Mouse (Mus musculus): ENCODE results near the gene Cc2d1a. TPM values are rescaled to one million over a fixed set of nuclear protein-coding genes. Genes with fewer than 3 reads are reported as not detected.

Gene Cc2d1a
- total RNA-seq (2021), result 31.4 and 34.9 TPM in 2 replicates
- long read RNA-seq, transcript Cc2d1a-201 (29 exons, 3,471 nt), result major isoform, 11 of 39 reads
- long read RNA-seq, partial matches to known transcripts, result 17 of 39 reads
- long read RNA-seq, other reads (novel, unspliced or antisense), result 11 of 39 reads

DNA sequence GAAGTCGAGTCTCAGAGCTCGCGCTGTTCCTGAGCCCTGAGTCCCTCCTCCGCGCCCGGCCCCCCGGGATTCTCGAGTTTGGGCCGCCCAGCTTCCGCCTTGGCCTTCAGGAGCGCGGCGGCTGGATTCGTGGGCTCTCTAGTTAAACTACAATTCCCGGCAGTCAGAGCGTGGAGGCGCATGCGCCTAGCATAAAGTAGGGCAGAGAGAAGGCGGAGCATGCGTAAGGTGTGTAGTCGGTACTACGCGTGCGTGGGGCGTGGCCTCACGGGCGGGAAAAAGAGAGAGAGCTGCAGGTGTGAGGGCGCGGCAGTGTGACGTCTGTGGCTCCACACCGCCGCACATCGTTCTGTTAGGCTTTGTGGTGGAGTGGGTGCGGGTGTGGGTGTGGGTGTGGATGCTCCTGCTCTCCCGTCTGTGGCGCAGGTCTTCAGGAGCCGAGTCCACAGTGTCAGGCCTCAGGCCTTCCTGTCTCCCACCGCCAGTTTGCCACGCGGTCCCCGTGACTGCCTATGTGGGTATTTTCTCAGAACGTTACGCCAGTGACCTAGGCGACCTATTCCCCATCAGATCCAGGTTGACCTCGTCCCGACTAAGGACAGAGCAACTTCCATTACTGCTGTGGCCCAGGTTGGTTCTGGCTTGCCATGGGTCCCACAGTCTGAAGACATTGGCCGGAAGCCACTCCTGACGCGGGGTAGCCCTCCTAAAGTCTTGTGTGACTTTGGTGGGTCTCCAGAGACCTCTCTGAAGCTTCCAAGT is at the start of gene Cc2d1a, which contains the start of gene 4930432K21Rik:
Gene Cc2d1a, minus strand, starts transcription at position 168 of the 762 bp plus-strand sequence.
Gene 4930432K21Rik, plus strand, starts transcription at position 257 of the 762 bp plus-strand sequence.
- peak; percentile 92 for DNase-seq

DNA sequence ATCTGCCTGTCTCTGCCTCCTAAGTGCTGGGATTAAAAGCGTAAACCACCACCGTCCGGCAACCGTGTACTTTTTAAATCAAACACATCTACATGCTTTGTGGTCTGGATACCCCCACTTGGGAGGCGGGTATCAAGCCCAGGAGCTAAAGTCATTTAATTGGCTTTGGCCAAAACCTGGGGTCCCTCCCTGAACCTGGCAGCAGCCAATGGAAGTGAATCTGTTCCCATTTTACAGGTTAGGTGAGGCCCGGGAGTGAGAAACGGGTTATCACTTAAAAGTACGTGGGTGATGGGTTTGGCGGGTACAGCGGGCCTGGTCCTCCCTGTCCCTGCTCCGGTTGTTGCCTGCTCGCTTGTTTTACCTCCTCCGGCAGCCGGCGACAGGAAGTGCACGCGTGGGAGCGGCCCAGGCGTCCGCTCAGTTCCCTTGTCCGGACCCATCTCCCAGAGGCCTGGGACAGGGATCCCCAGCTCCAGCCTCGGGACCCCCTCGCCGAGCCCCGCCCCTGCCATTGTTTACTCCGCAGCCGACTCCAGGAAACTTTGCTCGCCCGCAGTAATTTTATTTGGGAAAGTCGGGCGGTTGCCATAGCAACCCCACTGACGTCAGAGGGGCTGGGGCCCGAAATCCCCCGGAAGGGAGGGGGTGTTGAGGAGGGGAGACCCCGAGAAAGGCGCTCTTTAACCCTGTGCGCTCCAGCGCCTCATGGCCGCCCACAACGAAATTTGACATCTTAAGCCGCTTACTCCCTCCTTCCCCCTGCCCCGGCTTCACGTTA is 49.6 kb upstream of the Cc2d1a start:
- peak; percentile 78 for DNase-seq

DNA sequence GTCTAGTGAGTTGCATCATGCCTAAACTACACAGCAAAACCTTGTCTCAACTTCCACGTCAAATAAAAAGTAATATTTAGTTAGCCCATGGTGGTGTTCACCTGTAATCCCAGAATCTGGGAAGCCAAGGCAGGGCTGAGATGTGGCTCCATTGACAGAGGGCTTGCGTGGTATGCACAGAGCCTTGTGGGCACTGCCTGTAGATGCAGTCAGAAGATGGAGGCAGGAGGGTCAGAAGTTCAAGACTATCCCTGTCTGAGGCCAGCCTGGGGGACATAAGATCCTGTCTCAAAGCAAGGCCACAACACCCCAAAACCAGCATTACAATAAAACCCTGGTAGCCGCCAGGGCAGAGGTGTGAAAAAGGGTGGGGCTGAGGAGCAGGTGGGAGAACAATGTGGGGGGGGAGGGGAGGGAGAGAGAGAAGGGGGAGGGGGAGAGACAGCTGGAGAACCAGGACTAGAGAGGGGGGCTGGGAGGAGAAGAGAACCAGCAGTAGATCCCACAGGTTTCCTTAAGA is 46.5 kb upstream of the Cc2d1a start:
- DNase-seq, result no peak

DNA sequence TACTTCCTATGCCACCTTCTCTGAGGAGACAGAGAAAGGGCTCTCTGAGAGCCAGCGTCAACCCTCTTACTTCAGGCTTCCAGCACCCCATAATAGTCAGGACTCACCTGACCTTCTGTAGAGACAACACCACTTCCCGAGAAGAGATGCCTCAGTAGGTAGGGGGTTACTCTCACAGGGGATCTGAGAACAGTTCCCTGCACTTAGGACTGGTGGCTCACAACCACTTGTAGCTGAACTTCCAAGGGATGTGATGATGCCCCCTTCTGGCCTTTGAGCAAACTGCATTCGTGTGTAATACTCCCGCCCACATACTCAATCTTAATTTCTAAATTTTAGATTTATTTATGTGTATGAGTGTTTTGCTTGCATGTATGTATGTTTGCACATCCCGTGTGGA is 45.8 kb upstream of the Cc2d1a start:
- no peak for DNase-seq

DNA sequence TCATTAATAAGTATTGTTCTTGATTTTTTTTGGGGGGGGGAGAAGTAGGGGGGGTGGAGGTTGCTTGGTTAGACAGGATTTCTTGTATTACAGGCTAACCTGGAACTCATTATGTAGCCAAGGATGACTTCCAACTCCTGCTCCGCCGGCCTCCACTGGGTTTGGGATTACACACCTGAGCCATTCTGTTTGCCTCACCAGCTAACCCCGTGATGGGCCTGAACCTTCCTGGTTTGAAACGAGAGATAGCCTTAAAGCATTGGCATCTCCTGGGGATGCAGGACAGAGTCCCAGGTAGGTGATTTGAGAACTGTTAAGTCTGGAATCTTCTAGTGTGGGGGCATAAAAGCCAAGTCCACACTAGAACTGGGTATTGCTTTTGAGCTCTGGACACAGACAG is 45.4 kb upstream of the Cc2d1a start:
- DNase-seq, result no peak

DNA sequence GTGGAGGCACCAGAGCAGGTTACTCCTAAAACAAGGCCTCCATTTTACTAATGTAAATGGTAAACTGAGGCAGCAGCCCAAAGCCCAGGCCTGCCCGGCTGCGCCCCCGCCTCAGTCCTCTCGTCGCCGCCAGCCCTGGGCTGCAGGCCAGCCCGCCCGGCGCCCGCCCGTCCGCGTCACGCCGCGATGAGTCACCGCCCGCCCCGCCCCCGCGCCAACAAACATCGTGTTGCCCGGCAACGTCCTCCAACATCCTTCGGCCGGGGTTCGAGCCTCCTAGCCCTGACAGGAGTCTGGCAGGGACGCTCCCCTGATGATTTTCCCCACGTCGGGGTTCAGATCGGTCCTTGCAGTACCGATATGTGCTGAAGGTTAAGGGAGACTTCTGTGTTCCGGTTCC is 44.8 kb upstream of the Cc2d1a start:
- peak; percentile 93 for DNase-seq

DNA sequence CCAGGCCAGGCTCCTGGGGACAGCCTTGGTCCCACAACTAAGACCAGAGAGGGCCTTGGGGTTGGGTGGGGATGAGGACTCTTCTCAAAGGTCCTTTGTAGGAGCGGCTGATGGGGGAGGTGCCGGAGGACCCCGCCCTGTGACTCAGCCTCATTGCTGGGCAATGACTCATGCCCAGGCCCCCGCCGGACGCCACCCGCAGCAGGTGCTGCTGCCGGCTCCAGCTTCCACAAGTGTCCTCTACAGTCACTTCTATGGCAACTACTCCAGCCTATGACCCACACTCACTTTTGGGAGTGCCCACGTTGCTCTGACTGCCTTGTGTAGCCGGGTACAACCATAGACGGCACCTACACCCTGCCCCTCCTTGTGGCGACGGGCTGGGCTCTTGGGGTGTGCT is 44.3 kb upstream of the Cc2d1a start:
- DNase-seq, result peak; percentile 81

DNA sequence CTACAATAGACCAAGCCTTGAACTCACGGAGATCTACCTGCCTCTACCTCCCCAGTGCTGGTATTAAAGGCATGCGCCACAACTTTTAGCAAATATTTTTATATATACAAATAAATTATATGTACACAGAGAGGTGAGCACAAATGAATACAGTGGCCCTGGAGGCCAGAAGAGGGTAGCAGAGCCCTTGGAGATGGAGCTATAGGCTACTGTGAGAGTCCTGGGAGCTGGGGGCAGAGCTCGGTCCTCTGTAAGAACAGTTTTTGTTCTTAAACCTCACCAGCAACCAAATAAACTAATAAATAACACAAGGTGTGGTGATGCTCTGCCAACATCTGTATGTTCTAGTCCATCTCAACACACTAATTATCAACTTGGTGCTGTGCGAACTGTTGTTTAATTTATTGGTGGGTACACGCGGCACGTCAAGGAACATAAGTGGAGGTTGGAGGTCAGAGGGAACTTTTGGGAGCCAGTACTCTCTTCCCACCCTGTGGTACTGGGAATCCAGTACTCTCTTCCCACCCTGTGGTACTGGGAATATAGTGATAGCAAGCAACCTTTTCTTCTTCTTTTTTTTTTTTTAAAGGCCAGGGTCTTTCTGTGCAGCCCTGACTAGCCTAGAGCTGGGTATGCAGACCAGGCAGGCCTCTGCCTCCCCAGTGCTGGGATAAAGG is 42.6 kb upstream of the Cc2d1a start:
- no peak for DNase-seq

DNA sequence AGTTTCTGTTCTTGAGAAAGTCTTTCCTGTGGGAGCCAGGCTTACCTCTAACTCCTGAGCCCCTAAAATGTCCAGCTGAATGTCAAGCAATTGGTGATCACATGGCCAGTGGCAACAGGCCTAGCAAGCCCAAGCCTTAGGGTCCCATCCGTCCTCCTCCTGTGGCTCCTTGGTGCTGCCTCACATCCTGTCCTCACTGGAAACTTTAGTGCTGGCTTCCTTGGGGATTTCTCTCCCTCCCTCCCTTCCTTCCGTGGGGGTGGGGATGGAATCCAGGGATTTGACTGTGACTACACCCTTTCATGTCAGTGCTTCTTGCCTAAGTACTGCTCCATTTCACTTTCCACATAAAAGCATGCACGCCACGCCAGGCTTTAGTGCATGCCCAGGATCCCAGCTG is 41.9 kb upstream of the Cc2d1a start:
- DNase-seq, result no peak

DNA sequence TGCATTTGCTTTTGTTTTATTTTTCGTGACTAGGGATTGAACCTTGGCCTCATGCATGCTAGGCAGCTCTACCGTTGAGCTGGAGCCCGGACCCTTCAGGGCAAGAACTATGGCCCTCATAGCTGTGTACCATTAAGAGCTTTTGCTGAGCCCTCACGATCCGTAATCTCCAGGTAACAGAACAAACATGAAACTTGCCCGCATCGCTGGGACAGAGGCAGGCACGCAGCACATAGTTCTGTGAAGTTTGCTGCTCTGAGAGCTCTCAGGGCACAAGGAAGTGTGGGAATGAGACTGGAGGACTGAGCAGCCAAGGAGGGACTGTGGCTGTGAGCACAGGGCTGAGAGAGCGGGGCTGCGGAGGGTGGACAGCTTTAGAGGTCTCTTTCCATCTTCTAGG is 40.9 kb upstream of the Cc2d1a start:
- DNase-seq, result no peak

DNA sequence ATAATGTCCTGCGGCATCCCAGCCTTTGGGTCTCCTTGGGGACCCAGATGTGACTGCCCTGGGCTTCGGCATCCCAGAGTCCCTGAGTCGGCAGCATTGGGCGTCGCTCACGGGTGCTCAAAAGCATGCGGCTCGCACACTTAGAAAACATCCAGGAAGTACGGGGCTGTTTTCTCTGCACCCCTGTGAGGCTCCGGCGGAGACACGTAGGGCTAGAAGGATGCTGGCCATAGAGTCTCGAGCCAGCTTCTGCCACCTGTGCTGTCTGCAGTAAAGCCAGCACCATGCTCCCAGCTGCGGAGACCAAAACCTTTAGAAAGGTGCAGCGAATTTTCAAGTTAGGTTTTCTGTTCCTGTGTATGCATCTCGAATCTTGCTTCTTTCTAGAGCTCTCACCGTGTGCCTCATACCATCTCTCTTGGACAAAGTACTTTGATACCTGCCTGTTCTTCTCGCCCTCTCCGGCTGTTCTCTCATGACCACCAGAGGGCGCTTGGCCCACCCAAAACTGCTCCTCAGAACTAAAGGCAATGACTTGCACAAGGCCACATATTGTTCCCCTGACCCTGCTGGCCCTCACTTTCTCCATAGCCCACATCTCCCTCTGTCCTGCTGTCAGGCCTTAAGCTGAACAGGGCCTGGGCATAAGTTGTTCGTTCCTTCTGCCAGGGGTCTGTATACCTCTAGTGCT is 39.5 kb upstream of the Cc2d1a start:
- DNase-seq, result no peak

DNA sequence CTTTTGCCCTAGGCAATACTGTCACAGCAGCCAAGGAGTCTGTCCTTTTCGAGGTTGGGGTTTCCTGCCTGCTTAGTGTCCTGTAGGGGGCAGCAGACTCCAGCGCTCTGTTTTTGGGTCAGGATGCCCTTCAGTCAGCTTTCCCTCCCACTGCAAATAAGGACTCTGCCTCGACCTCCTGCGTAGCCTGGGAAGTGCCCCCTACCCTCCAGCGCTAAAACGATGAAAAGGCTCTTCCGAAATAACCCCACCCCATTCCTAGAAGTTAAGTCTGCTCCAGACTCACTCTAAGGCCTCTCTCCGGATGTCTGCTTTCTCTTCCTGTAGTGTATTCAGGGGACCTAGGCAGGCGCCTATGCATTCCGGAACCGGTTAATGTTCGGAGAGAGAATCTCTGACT is 38.8 kb upstream of the Cc2d1a start:
- DNase-seq, result peak; percentile 67

DNA sequence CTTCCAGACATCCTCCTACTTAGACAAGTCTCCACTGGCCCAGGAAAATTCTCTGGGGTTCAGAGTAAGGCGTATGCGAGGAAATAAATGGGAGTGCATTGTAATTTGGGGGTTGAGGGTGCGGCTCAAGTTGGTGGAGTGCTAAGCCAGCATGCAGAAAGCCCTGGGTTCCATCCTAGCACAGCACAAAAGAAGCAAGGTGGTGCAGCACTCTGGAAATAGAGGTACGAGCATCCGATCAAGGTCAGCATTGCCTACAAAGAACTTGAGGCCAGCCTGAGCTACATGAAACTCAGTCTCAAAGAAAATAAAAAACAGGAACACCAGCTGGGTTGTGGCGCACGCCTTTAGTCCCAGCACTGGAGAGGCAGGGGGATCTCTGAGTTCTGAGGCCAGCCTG is 37.4 kb upstream of the Cc2d1a start, which contains the start of gene Nanos3:
Gene Nanos3, minus strand, starts transcription at position 101 of the 400 bp plus-strand sequence.
- DNase-seq, result no peak

DNA sequence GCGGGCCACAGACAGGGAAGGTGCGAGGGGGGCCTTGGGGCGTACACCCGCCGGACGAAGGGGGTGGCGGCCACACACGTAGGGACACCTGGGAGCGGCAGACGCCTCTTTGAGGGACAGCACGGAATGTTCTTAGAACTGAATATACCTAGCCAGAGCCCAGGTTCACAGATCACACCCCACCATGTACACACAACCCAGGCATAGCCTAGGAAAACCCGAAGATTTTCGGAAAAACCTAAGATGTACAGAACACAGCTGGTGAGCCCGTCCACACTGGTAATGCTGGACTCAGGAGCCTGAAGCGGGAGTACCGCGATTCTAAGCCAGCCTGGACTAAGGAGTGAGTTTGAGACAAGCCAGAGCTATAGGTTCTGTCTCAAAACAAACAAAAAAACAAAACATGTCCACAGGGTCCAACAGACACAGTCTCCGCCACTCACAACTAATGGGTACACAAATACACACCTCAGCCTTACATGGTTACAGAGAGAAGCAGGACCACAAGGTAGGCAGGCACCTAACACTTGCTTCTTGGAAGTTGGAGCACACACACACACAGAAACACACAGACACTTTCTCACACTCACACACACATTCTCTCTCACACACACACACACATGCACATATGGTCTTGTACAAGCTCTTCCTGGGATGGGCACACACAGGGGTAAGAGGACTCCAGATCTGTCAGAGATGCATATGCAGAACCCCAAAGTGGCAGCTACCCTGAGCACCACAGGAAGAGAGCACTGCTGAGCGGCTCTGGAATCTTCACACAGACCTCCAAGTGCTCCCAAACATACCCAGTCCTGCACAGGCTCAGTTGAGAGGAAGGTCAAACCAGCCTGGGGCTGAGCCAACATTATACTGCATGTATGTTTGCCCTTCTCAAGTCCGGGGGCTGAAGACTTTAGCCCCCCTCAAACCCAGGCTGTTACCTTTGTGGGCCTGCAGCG is 36.6 kb upstream of the Cc2d1a start:
- DNase-seq, result no peak

DNA sequence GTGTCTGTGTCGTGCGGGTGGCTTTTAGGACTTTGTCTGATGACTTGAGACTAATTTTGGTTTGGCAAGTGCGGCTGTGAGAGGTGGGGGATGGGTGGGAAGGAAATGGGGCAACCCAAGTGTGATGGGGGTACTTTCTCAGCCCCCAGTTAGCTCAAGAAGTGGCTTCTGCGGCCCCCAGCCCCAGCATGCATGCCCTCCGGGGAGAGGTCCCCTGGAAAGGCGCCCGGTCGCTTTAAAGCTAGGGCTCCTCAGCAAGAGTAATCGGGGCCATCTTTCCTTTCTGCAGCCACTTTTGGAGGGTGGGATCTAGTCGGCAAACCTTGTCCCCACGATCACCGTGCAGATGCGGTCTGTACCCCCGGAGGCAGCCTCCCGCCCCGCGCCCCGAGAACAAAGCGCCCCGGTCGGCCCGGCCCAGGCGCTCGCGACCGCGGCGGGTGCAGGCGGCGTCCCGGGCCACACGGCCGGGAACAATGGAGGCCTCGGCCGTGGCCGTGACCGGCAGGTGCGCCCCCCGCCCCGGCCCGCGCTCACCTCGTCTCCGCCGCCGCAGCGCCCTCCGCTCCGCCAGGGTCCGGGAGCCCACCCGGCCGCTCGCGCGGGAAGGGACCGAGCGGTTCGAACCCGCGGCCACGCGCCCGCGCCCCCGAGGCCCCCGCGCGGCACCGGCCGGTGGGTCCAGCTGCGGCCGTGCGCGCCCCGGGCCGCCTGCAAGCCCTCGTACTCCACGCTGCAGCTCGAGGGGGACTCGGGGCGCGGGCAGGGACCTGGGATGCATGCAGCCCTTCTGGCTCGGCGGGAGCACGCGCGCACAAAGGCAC is 35.7 kb upstream of the Cc2d1a start:
- DNase-seq, result no peak

DNA sequence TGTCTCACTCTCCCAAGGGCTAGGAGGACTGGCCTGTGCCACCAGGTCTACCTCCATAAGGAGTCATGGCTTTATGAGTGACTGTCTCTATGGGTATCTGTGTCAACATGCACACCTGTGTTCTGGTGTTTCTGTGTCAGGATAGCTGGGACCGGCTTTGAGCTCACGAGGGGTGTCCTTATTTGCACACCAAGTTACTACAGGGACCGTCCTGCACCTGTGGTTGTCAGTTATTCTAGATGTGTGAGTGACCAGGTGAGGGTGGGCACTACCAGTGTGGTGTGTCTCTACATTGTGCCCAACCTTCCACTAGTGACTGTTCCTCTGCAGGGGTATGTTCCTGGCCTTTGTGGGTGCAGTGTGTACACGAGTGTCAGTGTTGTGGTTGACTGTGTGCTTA is 35.1 kb upstream of the Cc2d1a start:
- DNase-seq, result no peak

DNA sequence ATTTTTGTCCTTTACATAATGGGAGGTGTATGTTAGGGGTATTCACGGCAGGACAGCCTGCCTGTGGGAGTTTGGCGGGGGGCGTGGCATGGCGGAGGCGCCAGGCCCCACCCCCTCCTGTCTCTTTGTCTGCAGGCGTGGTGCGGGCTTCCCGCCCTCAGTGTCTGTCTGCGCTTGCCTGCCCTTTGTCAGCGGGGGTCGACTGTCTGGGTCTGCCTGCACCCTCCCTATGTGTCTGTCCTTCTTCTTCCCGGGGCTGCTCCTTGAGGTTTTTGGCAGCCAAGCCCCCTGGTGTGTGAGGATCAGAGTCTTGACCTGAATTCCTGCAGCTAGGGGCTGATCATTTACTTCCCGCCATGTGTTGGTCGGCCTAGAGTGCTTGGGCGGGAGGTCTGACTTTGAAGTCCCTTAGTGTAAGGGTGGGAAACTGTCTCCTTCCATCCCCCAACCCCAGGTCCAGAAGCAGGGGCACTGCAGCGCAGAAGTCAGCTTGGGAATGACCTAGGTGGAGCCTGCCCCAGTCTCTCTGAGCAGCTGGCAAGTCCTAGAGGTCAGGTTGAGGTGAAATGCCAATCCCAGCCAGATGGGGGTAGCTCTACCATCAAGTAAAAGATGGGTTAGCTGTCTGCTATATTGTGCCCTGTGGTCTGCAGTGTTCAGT is 32.9 kb upstream of the Cc2d1a start:
- no peak for DNase-seq

DNA sequence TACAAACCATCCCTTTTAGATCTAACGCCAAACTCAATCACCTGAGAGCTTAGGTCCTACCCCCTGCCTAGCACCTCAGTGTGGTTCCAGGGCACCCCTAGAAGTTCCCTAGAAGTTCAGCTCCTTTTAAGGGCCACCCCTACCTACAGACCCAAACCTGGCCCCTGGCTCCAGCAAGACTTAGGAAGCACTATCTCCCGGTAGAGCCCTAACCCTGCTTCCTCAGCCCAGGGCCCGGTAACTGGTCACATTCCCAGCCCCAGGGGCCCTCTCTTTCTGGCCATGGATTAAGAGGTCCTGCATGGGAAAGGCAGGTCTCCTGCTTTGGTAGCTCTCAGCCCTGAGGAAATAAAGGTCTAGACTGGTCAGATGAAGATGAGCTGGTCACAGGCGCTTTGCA is 32.2 kb upstream of the Cc2d1a start:
- no peak for DNase-seq

DNA sequence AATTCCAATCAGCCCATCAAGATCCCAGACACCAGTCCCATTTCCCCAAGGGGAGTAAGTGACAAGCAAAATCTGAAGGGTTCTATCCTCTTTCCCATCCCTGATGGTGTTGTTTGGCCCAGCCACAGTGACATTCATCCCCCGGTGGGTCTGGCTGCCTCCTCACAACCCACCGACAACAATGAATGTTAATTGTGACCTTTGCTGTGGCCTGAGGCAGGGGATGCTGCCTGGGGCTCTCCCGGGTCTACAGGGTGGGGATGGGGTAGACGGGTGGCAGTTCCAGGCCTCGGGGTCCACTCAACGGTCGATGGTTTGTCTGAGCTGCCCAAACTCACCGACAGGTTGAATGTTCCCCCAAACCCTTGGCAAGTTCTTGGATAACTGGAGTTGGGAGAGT is 30.9 kb upstream of the Cc2d1a start:
- no peak for DNase-seq

Measured in adrenal gland, postnatal 25 days (tissue).